Mouse (Mus musculus) CD4-positive, CD25-positive, alpha-beta regulatory T cell, adult 2 months (primary cell): Measurements from ENCODE around the gene Ccna2.
A peak's percentile ranks its signal among the peaks of the same experiment; 100 is the strongest.

Source experiments
- DNase-seq: peaks from one replicate; pipeline ENCODE4 v3.0.0-alpha.2; 2012; ENCODE audit warnings: low read depth, low spot score

Gene Ccna2

GRCm38 (mm10) chr3:36533201-36533672 lies 38.7 kb downstream of the Ccna2 start:
- no peak for DNase-seq

GRCm38 (mm10) chr3:36532738-36533137 lies 39.2 kb downstream of the Ccna2 start:
- DNase-seq: no peak

GRCm38 (mm10) chr3:36531979-36532542 lies 39.9 kb downstream of the Ccna2 start:
- DNase-seq: peak; percentile 23

- DNase-seq: no peak
Observed at GRCm38 (mm10) chr3:36531242-36531641, 40.7 kb downstream of the Ccna2 start.

- no peak for DNase-seq
Observed at GRCm38 (mm10) chr3:36530781-36531180, 41.2 kb downstream of the Ccna2 start.

GRCm38 (mm10) chr3:36530345-36530744 lies 41.6 kb downstream of the Ccna2 start:
- no peak for DNase-seq

- no peak for DNase-seq
Observed at GRCm38 (mm10) chr3:36524466-36524865, 47.5 kb downstream of the Ccna2 start.

- DNase-seq: no peak
Observed at GRCm38 (mm10) chr3:36522137-36522536, 49.8 kb downstream of the Ccna2 start.

- no peak for DNase-seq
Observed at GRCm38 (mm10) chr3:36521073-36522060, 50.6 kb downstream of the Ccna2 start, which contains the start of gene Gm11549. Gene Gm11549, minus strand, starts transcription at chr3:36521813.

- DNase-seq: no peak
Observed at GRCm38 (mm10) chr3:36516196-36516595, 55.8 kb downstream of the Ccna2 start.
